Mouse (Mus musculus): ENCODE measurements at regions not wholly inside any gene's neighbourhood (a gene's known extent, or its start where the extent isn't known, plus 50 kb on each side); places are given as distances from the start of the nearest gene placed in this dataset.

DNA sequence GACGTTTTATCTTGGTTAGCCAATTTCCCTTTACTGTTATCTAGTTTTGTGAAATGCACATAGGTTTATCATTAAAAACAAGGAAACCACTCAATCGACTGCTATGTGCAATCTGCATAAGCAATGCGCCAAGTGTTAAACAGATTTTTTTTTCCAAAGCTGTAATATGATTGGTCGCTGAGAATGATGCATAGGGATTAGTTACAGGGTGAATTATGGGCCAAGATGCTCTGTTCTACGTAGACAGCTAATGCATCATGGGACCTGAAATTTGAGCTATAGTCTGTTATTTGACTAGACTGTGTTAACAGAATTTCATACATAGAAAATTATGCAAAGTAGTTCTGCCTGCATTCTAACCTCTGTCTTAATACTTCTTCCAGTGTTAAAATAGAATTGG lies 284.0 kb downstream of the Basp1 start:
- DNase-seq (ENCODE audit: low spot score): no peak

DNA sequence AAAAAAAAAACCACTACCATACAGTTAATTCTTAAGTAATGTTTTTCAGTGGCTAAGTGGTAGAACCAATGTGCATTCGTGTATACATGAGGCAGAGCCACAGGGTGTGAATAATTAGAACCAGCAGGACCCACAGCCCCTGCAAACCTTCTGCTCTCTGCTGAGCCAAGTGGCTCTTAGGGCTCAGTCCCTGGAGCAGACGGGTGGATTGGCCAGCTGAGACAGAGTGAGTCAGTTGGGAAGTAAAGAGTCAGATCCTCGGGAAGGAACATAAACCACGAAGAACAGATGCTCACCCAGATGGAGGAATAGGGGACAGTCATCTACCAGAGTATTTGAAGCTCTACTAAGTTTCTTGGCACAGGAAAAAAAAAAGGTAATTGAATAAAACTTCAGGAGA lies 293.1 kb downstream of the Basp1 start:
- DNase-seq (ENCODE audit: low spot score): no peak

DNA sequence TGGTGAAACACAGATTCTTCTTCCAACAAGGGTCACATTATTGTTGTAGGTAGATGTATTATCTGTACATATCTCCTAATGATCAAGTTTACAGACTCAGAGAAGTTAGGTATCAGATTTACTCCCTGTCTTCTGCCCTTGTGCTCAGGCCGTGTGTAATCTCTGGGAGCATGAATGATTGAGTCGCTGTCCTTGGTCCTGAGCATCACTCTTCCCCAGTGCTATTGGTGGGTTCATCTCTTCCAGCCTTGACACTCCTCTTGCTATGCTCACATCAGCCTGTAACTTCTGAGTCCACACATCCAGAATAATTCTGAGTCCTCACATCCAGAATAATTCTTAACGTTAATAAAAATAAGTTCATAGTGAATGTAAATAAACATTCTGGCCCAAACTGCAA lies 295.6 kb downstream of the Basp1 start:
- DNase-seq (ENCODE audit: low spot score): no peak

DNA sequence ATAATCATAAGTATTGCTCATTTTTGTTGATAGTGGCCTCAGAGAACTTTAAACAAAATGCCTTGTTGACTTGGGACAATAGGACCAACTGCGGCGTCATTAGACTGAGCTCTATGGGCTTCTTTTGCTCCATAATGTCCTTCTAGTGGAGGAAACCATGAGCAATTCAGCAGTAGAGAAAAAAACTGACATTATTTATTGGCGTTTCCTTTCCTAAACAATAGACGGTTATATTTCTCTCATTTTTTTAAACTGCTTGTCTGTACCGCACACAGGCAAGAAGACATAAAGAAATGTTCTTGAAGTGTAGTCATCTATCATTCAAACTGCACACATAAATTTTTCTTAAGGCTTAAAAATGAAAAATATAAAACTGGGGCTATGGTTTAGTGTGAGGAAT lies 310.8 kb downstream of the Basp1 start:
- no peak for DNase-seq (ENCODE audit: low spot score)

GRCm38 (mm10) chr15:25093758-25094157 lies 319.8 kb downstream of the Basp1 start:
- DNase-seq (ENCODE audit: low spot score): no peak

DNA sequence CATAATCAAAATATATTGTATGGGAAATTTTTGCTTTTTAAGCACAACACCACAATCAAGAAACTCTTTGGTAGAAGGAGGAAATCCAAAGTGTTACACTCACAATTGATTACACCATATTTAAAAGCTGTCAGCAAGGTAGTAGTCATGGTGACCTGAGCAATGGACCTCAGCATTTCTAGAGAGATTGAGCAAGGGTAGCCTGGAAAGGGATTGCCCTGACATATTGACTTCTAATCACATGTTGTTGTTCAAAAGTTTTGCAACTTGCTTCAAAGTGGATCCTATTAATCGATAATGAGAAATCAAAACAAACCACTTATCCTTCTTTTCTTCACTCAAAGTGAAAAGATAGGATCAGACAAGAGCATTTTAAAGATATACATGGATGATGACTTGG lies 343.9 kb downstream of the Basp1 start:
- no peak for DNase-seq (ENCODE audit: low spot score)

- DNase-seq (ENCODE audit: low spot score): no peak
Measured at GRCm38 (mm10) chr15:25059347-25059746, 354.2 kb downstream of the Basp1 start.

- no peak for DNase-seq (ENCODE audit: low spot score)
Measured at GRCm38 (mm10) chr15:25047875-25048274, 365.7 kb downstream of the Basp1 start.

- DNase-seq (ENCODE audit: low spot score): no peak
Measured at GRCm38 (mm10) chr15:25046514-25047138, 366.9 kb downstream of the Basp1 start.

- DNase-seq (ENCODE audit: low spot score): no peak
Measured at GRCm38 (mm10) chr15:25036231-25036630, 377.3 kb downstream of the Basp1 start.

GRCm38 (mm10) chr15:25027865-25028264 lies 385.7 kb downstream of the Basp1 start:
- no peak for DNase-seq (ENCODE audit: low spot score)

GRCm38 (mm10) chr15:25026786-25027461 lies 386.6 kb downstream of the Basp1 start:
- no peak for DNase-seq (ENCODE audit: low spot score)

DNA sequence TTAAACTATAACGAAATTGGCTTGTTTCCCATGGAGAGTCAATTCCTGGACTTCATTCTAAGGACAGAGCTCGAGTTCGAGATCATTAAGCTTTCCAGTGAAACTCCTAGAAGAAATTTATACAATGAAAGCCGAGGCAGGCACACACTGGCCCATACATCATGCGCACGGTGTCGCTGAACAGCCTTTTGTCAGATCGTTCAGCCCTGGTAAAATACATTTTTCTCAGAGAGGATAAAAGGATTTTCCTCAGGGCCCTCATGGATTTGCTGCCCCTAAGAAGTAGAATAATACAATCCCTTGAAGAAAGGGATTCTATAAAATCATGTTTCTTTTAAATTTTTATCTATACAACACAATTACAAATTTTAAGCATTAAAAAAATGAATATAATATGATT lies 387.2 kb downstream of the Basp1 start:
- DNase-seq (ENCODE audit: low spot score): no peak

DNA sequence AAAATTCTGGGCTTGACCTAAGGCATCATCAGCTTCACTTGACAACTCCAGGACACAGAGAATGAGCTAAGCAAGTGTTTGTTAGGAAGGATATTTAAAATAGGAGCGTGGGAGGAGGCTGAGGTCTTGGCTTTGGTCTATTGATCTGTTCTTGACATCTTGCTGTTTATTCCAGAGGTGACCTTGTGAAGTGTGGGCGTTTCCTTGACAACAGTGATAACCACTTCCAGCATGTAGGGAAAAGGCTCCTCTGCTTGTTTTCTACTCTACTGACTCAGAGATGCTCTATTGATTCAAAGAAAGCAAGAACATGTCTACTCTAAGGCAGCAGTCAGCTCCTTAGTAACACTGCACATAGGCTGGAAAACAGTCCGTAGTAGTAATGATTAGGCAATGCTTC lies 392.6 kb downstream of the Basp1 start:
- no peak for DNase-seq (ENCODE audit: low spot score)

DNA sequence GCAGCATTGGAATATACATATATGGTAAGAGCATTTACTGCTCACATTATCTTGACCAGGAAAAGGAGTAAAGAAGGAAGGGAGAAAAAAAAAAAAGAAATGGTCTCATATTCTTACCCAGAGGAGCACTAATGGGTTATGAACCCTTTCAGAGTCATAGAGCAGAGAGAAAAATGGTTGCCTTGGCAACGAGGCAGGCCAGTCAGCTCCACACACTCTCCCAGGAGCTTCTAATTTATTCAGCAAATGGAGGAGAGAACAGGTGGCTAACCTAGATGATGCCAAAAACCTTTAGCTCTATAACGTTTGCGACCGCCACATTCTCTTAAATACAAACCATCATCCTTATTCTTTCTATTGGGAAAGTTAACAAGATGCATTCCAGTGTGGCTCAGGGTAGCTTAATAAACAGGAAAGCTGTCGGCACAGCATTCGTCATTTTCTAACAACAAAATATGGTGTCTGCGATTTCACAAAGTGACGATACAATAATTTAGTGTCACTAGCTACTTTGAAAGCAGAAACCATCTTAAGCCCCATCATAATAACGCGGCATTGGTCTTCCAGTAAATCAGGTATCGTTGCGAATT lies 394.1 kb downstream of the Basp1 start:
- peak; percentile 45 for DNase-seq (ENCODE audit: low spot score)

DNA sequence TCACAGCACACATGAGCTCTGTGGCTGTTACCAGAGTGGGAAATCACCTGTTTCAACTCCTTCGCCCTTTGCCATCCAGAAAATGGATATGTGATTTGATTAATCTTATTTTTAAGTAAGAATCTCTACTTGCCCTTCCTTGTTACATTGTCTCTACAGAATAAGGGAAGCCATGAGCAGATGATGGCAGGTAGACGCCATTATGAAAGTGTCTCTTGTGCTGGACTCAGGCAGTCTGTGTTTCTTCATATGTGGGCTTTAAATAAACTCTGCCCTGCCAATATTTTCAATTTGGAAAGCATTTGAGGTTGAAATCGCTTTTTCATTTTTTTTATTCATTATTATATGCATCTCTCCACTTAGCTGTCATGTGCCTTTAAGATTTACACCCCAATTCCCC lies 394.6 kb downstream of the Basp1 start:
- DNase-seq (ENCODE audit: low spot score): no peak

GRCm38 (mm10) chr15:25007720-25008119 lies 405.8 kb downstream of the Basp1 start:
- no peak for DNase-seq (ENCODE audit: low spot score)

- no peak for DNase-seq (ENCODE audit: low spot score)
Measured at GRCm38 (mm10) chr15:25000171-25000570, 413.4 kb downstream of the Basp1 start.

GRCm38 (mm10) chr15:24993325-24993673 lies 420.3 kb downstream of the Basp1 start:
- DNase-seq (ENCODE audit: low spot score): no peak

GRCm38 (mm10) chr15:24992665-24993324 lies 420.8 kb downstream of the Basp1 start:
- DNase-seq (ENCODE audit: low spot score): peak; percentile 12

DNA sequence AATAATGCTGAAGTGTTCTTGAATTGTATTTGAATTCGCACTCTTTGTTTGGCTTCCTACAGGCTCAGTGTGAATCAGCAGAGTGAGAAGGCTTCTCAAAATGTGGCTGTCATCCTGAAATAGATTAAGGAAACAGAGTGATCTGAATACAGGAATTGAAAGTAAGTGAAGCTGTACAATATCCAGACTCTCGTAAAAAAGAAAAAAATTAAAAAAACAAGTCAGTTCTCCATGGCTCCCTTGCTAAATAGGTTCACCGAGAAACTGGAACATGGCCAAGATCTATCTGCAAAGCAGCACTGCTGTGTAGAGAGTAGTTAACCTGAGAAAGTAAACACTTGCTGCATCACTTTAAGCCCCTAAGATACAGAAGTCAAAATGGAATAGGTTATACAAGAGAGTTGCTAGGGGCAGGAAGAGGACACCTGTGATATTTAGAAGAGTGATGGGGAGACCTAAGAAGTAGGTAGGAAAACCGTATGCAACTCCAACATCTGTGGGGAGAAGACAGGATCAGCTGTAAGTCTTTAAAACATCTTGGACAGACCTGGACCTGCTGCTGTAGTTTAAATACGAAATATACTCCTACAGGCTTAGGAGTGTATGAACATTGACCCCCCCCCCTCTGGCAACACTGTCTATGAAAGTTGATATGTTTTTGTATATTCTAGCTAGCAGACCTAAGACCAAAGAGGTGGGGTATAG lies 423.3 kb downstream of the Basp1 start:
- peak; percentile 12 for DNase-seq (ENCODE audit: low spot score)

- DNase-seq (ENCODE audit: low spot score): no peak
Measured at GRCm38 (mm10) chr15:24980841-24981240, 432.7 kb downstream of the Basp1 start.

- no peak for DNase-seq (ENCODE audit: low spot score)
Measured at GRCm38 (mm10) chr15:24972020-24972419, 441.5 kb downstream of the Basp1 start.

Data from left cerebral cortex, adult 11 months (tissue).